Mouse (Mus musculus) right cerebral cortex, postnatal 25 days (tissue): ENCODE measurements around the gene Uba1.
"Not testable (repeated sequence)": the region's sequence is repeated elsewhere in the genome, so short reads cannot be mapped to it uniquely, and the experiment has no call there.

Experiments
- DNase-seq: peaks from one replicate; pipeline ENCODE4 v3.0.0; 2022

Gene Uba1

DNA sequence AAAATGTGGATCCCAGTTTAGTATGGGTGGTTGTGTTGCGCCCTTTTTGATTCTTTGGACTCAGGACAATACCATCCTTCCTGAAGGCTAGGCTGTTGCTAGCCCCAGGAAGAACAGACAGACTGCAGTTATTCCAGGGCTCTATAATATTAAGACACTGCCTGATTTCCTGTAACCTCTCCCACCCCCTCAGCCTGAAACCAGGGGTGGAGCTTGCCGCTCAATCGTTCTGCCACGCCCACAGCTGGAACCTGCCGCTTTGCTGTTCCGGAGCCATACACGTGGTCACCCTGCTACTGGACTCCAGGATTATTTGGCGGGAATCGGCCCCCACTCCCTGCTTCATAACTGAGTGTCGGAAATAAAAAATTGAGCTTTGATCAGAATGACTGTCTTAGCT is 71.9 kb downstream of the Uba1 start:
- not testable (repeated sequence) for DNase-seq
